Mouse (Mus musculus) T-helper 17 cell (primary cell): ENCODE data around the gene Relb.

Source experiments
- in situ Hi-C, 2 experiments: fragments of 300-600 bp; cut with MboI, MseI; formaldehyde crosslinking; loops; 1 replicate in 1 of 2; 2 replicates in 1 of 2; pipeline ENCODE4 v1.15.1; 2025; ENCODE audit warnings: high pct_unique_total_duplicates in 2 of 2

Gene Relb

DNA sequence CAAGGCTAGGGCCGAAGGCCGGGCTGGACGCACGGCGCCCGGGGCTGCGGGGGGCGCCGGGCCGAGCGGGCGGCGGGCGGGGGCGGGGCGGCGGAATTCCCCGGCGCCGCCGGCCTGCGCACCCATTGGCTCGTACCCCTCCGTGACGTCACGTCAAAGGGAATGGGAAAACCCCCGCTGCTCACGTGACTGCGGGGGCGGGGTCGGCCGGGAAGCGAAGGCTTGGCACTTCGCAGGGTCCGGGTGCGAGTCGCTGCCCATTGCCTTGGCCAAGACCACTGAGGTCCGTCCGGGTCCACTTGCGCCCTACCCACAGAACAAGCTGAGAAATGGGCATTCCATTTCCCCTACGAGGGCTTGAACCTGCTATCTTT lies at the start of gene Relb:
TSS of gene Relb (minus strand) at position 78 of the 374 bp plus-strand sequence.
- in situ Hi-C loops: no loop called here

DNA sequence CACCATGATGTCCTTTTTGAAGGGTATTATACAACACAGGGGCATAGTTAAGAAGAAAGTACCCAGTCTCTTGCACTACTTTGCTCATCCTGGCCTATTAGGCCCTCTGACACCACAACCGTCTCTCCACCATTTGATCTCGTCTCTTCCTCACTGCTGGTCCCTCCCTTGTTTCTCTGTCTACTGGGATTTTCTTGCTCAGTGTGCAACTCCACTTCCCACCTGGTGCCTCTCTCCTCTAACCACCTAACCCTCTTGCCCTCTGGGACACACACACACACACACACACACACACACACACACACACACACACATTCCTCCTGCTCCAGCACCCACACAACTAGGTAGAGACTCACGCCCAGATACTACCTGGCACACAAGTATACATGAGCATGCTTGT lies 49.7 kb upstream of the Relb start:
- in situ Hi-C loops: loop anchor here in 1 of 2 experiments (5.0 kb wide), 1 partner anchor 63 kb away; no protein-coding TSS in a partner anchor

DNA sequence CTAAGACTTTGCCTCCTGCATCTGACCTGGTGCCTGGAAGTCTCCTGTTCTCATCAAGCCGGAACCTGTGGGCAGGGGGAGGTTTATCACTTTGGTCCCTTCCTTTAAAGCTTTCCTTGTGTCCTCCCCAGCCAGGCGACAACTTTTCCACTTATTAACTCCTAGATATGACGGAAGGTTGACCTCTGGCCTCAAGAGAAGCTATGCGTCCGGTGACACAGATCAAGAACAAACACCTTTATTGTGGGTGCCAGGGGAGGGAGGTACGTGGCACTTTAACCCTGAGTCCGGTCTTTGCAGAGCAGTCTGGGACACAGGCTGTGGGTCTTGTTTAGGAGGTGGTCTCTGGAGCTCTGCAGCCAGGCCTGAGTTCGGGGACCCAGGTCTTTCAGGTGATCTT lies 48.6 kb upstream of the Relb start, which contains the start of gene Apoc2:
TSS of gene Apoc2 (minus strand) at position 70 of the 400 bp plus-strand sequence.
- in situ Hi-C loops: loop anchor here in 1 of 2 experiments (5.0 kb wide), 1 partner anchor 64 kb away; no protein-coding TSS in a partner anchor

DNA sequence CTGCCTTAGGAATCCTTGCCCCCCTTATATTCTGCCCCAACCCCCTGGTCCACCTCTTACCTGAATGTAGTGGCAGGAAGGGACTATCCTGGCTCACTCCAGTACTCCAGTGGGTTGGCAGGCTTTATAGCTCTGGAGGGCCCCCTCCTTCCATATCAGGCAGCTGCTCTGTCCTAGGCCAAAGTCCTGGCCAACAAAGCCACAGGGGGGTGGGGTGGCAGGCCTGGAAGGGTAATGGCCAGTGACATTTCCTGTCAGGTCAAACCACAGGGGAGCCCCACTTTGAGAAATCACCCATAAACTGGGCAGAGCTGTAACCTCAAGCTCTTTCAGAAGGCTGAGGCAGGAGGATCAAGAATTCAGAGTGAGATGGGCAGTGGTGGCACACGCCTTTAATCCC lies 47.4 kb upstream of the Relb start:
- in situ Hi-C loops: loop anchor here in 1 of 2 experiments (5.0 kb wide), 1 partner anchor 66 kb away; no protein-coding TSS in a partner anchor

DNA sequence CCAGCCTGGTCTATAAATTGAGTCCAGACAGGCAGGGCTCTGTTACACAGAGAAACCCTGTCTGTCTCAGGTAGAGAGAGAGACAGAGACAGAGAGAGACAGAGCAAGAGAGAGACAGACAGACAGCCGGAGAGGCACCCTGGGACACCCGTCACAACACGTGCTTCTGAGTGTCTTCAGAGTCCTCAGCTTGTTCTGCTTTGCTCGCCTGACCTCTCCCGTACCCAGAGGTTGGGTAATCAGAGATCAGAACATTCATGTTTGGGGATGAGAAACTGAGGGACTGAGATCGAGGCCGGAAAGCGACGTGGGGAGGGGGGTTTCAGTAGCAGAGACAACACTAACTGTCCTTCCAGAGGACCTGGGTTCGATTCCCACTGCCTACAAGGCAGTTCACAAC lies 46.6 kb upstream of the Relb start:
- in situ Hi-C loops: loop anchor here in 1 of 2 experiments (5.0 kb wide), 1 partner anchor 66 kb away; no protein-coding TSS in a partner anchor

DNA sequence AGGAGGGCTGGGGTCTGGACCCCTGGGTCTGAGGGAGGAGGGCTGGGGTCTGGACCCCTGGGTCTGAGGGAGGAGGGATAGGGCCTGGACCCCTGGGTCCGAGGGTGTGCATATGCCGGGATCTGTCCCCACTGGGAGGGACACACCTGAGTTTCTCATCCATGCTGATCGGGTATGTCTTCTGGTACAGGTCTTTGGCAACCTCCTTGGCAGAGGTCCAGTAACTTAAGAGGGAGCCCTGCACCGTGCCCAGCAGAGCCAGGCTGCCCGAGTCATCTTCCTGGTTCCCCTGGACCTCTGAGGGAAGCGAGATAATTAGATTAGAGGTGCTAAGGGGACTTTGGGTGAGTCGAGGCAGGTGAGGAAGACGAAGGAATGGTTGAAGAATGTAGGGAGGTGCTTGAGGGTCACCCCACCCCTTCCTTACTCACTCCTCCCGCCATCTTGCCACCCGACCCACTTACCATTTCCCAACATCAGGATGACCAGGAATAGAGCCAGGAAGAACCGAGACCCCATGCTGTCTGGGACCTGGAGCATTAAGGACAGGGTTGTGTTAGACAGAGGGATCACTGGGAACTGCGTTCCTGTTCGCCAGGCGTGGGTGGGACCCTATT lies 44.0 kb upstream of the Relb start:
- in situ Hi-C loops: no loop called here

DNA sequence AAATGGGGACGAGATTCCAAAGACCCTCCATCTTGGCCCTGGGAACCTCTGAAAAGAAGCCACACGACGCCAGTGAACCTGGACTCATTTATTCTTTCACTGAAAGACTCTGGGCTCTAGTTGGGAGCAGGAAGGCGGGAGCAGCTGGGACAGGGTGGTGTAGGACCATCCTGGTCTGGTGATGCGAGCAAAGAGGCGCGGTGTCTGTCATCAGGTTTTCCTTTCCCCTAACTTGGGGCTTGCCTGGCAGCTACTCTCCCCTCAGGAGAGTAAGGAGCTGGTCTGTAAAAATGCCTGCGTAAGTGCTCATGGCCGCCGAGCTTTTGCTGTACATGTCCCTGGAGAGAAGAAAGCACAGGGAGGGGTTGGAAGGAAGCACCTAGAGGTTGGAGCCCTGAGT lies 42.3 kb upstream of the Relb start:
- in situ Hi-C loops: no loop called here

DNA sequence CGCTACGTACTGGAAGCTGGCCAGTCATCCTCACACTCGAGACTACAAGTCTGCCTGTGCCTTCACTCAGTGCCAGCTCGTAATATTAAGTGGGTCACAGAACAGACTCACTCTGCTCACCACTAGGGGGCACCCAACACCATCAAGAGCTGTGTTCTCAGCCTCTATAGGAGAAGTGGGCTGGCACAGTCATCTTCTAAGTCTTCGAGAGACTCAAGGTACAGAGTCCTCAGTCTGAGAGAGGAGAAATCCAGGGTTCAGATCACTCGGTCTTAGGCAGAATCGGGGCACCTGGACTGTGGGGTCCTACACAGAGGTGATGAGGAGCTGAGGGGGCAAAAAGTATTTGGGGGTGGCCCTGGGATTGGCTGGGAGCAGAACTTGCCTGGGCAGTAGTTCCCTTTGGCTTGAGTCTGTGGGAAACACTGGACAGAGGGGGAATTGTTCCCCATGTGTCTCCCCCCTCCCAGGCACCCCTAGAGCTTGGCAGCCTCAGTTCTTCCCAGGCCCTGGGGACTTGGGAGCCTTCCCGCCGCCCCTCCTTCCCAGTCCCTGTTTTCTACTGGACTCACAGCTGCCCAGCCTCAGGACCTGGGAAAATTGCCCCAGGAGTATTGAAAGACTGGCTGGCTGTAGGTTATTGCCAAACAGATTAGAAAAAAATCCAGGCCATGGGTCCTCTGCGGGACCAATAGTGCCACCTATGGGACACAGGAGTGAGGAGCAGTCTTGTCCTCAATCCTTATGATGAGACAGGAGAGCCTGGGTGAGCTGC lies 39.9 kb upstream of the Relb start:
- in situ Hi-C loops: loop anchor here in 1 of 2 experiments (5.0 kb wide), 1 partner anchor 43 kb away; no protein-coding TSS in a partner anchor

DNA sequence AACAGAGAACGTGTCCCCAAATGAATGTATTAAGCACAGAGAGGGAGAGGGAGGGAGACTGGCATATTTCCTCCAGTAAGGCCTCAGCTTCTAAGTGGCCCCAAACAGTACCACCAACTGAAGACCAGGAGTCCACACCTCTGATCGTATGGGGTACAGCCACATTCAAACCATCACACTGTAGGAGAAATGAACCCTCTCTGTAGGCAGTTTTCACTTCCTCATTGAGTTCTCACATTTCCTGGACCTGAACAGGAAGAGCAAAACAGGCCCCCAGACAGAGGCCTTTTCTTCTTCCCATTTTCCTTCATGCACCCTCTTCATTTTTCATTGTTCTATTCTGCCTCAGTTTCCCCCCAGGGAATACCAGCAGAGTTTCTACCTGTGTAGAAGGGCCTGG lies 38.2 kb upstream of the Relb start:
- in situ Hi-C loops: loop anchor here in 1 of 2 experiments (5.0 kb wide), 1 partner anchor 45 kb away; no protein-coding TSS in a partner anchor

DNA sequence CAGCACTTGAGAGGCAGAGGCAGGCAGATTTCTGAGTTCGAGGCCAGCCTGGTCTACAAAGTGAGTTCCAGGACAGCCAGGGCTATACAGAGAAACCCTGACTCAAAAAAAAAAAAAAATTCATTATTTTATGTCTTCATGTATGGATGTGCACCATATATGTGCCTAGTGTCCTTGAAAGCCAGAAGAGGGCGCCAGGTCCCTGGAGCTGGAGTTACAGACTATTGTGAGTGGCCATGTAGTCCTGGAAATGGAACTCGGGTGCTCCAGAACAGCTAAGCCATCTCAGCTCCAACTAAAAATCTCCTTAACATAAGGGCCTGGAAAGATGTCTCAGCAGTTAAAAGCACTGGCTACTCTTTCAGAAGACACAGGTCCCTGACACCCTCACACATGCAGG lies 37.5 kb upstream of the Relb start:
- in situ Hi-C loops: loop anchor here in 1 of 2 experiments (5.0 kb wide), 1 partner anchor 46 kb away; no protein-coding TSS in a partner anchor

DNA sequence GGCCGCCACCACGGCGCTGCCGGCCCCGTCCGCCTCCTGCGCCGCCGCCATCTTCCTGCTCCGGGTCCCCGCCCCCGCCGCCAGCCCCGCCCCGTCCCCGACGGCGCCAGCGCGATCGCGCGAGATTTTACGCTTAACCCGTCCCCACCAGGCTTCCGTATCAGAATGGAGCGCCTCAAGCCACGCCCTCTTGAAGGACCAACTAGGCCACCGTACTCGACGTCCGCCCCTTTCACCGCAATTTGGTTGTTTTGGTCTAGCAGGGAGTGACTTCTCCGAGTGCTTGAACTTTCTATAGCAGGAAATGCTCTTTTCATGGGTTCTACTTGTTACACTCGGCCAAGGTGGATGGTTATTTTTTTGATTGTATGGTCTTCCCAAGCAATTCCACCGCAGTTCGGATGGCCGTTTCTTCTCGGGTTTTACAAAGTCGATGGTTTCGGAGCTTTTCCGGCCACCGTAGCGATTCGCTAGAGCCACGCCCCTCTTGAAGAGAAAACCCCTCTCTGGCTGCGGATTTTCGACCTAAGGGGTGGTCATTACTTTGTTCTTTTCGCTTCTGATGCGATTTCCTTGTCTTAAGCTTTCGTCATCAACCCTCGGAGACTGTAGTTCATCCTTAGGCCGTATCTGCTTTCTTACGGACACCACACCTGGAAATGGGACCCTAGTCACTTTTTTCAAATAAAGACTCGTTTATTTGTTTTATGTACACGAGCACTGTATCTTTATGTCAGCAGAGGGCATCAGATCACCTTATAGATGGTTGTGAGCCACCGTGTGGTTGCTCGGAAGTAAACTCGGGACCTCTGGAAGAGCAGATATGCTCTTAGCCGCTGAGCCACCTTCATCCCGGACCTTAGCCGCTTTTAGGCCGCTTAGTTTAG lies 36.0 kb upstream of the Relb start, which contains the start of gene Clptm1:
TSS of gene Clptm1 (minus strand) at position 79 of the 887 bp plus-strand sequence.
- in situ Hi-C loops: loop anchor here in 1 of 2 experiments (5.0 kb wide), 1 partner anchor 47 kb away; no protein-coding TSS in a partner anchor

DNA sequence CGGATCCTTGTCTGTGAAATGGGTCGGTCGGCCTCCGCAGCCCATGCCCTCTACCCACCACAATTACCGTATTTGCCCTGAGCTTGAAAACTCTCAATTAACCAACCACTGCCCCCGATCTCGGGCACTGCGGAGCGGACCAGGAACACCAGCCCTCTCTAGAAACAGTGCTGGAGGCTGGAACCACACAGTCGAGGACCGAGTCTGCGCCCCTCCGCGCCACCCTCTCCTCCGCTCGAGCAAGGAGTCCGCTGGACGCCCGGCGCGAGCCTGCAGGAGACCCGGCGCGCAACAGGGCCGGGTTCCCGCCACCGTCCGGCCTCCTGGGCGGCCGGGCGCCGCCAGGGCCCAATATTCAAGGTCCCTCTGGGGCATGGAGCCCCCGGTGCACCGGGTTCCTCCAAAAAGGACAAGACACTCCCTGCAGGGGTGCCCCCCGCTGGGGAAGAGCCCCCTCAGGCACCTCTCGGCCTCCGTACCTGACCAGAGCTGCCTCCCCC lies 35.3 kb upstream of the Relb start:
- in situ Hi-C loops: no loop called here

DNA sequence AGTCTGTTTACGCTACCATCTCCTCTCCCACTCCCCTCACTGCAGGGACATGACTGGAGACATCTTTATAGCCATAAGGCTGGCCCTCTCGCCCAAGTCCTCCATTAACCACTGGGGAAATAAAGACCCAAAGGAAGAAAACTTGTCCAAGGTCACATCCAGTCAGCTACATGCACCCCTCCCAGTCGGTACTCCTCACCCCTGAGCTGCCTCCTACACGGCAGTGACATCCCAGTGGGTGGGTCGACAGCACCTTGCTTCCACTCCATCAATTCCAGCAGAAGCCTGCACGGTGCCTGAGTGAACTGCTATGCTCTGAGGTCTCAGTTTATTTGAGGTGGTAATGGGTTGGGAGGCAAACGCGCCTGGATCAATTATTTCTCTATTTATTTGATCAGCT lies 34.7 kb upstream of the Relb start:
- in situ Hi-C loops: no loop called here

DNA sequence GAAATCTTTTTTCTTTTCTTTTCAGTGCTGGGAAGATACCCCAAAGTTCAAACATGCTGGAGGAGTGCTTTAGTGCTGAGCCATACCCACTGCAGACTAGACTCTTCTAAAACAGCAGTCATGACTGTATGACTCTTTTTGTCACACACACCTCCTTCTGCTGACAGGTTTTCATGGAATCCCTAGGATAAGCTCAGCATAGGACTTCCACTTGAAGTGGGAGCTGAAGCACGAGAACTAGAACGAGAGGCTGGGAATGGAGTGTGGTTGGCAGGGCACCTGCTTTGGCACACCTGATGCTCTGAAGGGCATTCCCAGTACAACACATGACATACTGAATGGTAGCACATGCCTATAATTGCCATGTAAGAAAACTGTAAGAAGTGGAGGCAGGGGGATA lies 23.4 kb upstream of the Relb start:
- in situ Hi-C loops: no loop called here

DNA sequence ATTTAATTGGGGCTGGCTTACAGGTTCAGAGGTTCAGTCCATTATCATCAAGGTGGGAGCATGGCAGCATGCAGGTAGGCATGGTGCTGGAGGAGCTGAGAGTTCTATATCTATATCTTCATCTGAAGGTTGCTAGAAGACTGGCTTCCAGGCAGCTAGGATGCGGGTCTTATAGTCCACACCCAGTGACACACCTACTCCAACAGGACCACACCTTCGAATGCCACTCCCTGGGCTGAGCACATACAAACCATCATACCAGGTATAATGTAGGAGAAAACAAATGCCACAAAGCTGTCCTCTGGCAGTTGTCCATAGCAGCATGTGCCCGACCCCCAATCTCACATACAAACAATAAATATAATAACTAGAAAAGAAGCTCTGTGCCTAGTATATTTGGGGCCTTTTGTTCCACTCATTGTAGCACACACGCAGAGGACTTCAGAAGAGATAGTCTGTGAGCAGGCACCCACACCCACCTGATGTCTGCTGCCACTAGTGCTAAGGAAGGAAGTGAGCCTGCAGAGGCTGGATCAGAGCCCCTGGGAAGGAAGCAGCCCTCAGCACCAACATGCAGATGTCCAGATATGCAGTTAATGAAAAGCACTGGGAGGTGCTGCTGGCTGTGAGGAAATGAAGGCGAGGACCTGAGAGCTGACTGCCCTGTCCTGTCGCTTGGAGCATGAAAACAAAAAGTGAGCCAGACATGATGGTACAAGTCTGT lies 22.0 kb upstream of the Relb start:
- in situ Hi-C loops: no loop called here

DNA sequence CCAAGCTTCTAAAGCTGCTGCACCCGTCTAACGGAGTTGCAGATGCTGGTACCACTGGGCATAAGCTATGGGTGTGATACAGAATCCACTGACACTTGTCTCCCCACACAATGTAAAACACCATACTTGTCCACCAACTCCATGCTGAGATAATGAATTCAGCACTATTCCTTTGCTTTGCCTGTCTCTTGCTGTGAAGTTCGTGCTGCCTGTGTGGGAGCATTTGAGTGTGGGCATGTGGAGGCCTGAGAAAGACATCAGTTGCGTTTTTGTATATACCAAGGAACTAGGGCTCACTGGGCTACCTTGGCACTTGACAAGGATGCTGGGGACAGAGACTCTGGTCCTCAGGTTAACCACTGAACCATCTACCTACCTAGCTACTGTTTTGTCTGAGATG lies 12.0 kb upstream of the Relb start:
- in situ Hi-C loops: no loop called here

DNA sequence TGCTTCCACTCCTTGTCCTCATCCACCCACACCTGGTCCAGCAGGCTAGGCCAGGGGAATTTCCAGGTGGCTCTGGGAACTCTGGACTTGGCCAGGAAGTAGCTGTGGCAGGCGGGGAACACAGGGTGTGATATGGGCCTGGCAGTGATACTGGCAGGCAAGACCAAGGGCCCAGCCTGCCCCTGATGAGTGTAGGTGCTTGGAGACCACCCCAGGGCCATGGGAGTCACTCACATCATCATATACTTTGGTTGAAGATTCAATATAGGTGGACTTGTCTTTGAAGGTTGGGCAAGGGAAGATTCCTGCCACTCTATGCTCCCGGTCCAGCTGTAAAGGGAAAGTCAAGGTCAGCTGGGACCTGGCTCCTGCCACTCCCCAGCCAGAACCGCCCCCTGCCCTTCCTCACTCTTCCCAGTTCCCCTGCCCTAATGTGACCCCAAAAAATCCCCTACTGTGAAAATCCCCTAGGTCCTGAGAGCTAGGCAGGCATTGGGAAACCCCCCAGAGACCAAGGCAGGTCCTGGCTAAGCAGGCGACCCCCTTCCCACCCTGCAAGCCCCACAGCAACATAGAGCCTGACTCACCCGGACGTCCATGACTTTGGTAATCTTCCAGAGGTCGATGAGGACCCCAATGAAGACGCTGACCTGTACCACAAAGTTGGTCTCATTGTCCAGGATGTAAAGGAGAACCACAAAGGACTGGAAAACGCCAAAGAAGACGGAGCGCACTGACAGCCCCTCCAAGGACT lies 6.0 kb upstream of the Relb start:
- in situ Hi-C loops: no loop called here

DNA sequence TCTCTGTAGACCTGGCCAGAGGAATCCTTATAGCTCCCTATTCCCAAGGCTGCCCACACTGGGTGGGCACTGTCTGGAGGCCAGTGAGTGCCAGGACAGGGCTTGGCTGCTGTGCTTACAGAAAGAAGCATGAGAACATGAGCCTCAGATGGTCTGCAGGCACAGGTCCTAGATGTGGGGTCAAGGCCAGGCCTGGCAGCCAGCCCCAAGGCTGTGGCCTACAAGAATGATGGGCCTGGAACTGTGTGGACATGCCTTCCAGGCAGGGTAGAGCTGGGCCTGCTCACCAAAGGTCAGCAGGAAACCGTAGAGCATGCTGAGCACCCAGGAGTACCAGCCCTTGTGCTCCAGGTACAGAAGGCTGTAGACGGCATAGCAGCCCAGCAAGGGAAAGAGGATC lies 5.4 kb upstream of the Relb start:
- in situ Hi-C loops: no loop called here

DNA sequence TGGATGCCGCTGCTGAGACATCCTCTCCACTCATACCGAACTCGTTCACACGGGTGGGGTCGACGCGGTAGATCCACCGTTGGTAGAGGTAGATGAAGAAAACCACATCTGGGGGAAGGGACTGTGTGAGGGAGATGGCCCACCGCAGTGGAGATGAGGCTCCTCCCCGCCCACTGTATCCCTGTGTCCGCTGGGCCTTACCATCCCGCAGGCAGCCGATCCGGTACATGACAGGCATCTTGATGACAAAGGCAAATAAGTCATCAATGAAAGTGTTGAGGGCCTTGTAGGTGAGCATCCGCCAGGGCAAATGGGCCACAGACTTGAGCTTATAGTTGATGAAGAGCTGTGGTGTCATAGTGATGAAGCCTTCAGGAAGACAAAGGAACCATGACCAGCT lies 4.6 kb upstream of the Relb start:
- in situ Hi-C loops: no loop called here

DNA sequence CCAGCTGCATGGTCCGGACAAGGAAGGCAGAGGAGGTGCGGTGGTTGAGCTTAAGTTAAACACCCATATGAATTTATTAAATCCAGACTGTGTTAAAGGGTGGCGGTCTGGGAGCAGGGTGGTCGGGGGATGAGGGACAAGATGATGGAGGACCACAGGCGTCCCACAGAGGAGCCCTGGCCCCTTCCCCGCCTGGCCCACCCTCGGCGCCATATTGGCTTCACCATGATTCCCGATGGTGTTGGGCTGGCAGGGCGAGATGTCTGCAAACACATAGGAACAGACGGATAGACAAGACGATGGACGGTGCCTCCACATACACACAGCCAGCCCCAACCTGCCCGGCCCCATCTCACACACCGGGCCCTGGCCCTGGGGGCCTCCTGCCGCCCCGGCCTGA lies 4.0 kb upstream of the Relb start:
- in situ Hi-C loops: no loop called here
